Mouse (Mus musculus) MEL-GATA-1-ER (cell line): ENCODE data around the gene Obsl1.

Experiments
- DNase-seq: peaks from one replicate; pipeline ENCODE4 v3.0.0-alpha.2; 2012; ENCODE audit warnings: low read depth; ENCODE audit errors: extremely low read depth

The Obsl1 gene

GRCm38 (mm10) chr1:75435475-75436328, 70.5 kb downstream of the Obsl1 start, which contains the start of gene Gmppa:
Gmppa (plus strand) TSS chr1:75435930.
- DNase-seq = peak; percentile 81
